Mouse (Mus musculus) lung, postnatal 0 days (tissue): Measurements from ENCODE around the gene Pip4k2a. TPM values are rescaled to one million over a fixed set of nuclear protein-coding genes. Genes with fewer than 3 reads are reported as not detected.
A peak's percentile ranks its signal among the peaks of the same experiment; 100 is the strongest.

Experiments
- ATAC-seq: fragments of 200-750 bp; cut with Nextera tagmentation; 2 replicates; pipeline ENCODE4 v1.8.0; 2017; ENCODE audit warnings: moderate library complexity
- DNase-seq: peaks from one replicate; pipeline ENCODE4 v3.0.0-alpha.2; 2016; ENCODE audit warnings: low spot score
- H3K27ac ChIP-seq: fragments of 300-500 bp; sonication (generic); 2 replicates; pipeline ENCODE4 v1.5.1; 2014; ENCODE audit warnings: antibody characterized with exemption, mild to moderate bottlenecking, low read length, mixed read lengths
- H3K27me3 ChIP-seq: fragments of 300-500 bp; sonication (generic); replicated peaks from 2 replicates; pipeline ENCODE4 v1.6.1; 2014; ENCODE audit warnings: low read length, mixed read lengths; ENCODE audit not compliant: insufficient read depth
- H3K36me3 ChIP-seq: fragments of 300-500 bp; sonication (generic); 2 replicates; pipeline ENCODE4 v1.6.1; 2014; ENCODE audit warnings: low read length, mixed read lengths; ENCODE audit not compliant: insufficient read depth
- H3K4me1 ChIP-seq: fragments of 300-500 bp; sonication (generic); 2 replicates; pipeline ENCODE4 v1.6.1; 2014; ENCODE audit warnings: antibody characterized with exemption, low read depth, low read length, mixed read lengths; ENCODE audit not compliant: insufficient read depth
- H3K4me2 ChIP-seq: fragments of 300-500 bp; sonication (generic); replicated peaks from 2 replicates; pipeline ENCODE4 v1.6.1; 2014; ENCODE audit warnings: low read depth, mild to moderate bottlenecking, low read length, moderate library complexity, mixed read lengths
- H3K4me3 ChIP-seq: fragments of 300-500 bp; sonication (generic); 2 replicates; pipeline ENCODE4 v1.5.1; 2014; ENCODE audit warnings: low read depth, low read length
- H3K9ac ChIP-seq: fragments of 300-500 bp; sonication (generic); replicated peaks from 2 replicates; pipeline ENCODE4 v1.6.1; 2014; ENCODE audit warnings: low read depth, mild to moderate bottlenecking
- H3K9me3 ChIP-seq: fragments of 300-500 bp; sonication (generic); 2 replicates; pipeline ENCODE4 v1.6.1; 2016; ENCODE audit warnings: low read length, mixed read lengths
- CTCF ChIP-seq: IDR thresholded peaks from 2 replicates; pipeline ENCODE4 v1.5.1; 2016; ENCODE audit warnings: antibody characterized with exemption, mild to moderate bottlenecking
- EP300 ChIP-seq: IDR thresholded peaks from 2 replicates; pipeline ENCODE4 v1.6.1; 2016; ENCODE audit warnings: antibody characterized with exemption, mild to moderate bottlenecking, control low read depth
- WGBS: fragments of 180-500 bp; shearing (Covaris S2); extraction: QIAGEN DNeasy Blood & Tissue Kit; methylation state at CpG from one replicate; pipeline ENCODE4 v1.1.7; 2014; 5-methylcytosine and 5-hydroxymethylcytosine counted together
- polyA plus RNA-seq: library from polyadenylated mRNA; unstranded; fragments of >200 nt; fragmentation: Nextera tagmentation; extraction: Ambion mirVana; gene quantifications from 2 replicates; pipeline ENCODE4 v1.2.1, GENCODE M21; 2015

Pip4k2a gene
- polyA plus RNA-seq, 1 experiment from 2014 or later: 5.0 TPM

DNA sequence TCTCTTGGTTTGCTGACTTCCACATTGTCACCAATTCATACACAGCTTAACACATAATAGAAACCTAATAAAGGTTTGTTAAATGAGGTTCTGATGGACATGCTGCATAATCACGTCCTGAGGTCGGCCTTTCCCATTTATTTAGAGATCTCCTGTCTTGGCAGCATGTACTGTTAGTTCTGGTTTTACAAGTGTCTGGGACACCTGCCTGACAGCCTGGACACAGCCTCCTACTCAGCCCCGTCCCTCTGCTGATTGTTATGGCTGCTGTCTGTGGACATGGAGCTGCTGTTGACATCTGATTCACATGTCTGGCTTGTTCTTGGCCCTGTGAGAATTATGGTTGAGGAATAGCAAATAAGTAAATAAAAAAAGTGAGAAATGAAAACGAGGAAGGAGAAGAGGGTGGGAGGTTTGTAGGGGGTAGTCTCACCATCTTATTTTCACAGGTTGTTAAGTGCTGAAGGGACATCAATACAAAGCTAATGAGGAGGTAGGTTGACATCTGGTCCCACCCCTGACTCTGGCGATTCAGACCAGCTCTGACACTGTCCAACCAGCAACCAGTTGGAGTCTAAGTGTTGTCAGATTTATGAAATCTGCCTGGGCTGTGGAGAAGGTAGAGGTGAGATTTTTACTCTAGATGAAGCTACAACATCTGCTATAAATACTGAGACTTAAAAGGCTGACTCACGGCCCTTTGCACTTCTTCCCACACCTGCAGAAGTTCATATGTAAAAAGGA is 166.7 kb downstream of the Pip4k2a start:
- Histone ChIP-seq H3K4me1 (no peaks in the 10 kb centered on the region), H3K27me3 (no peaks in the 10 kb centered on the region), H3K27ac (no peak overlapping the region), H3K9ac (no peak overlapping the region), H3K4me2 (no peak overlapping the region), H3K4me3 (no peak overlapping the region), H3K9me3 (no peaks in the 10 kb centered on the region), H3K36me3 (no peaks in the 10 kb centered on the region)
- peak; percentile 87 for ATAC-seq
- DNase-seq: peak; percentile 66
- TF ChIP-seq CTCF: no peak
- no peak for TF ChIP-seq EP300
- WGBS: 31% methylated on average over 6 of the region's 6 CpGs

DNA sequence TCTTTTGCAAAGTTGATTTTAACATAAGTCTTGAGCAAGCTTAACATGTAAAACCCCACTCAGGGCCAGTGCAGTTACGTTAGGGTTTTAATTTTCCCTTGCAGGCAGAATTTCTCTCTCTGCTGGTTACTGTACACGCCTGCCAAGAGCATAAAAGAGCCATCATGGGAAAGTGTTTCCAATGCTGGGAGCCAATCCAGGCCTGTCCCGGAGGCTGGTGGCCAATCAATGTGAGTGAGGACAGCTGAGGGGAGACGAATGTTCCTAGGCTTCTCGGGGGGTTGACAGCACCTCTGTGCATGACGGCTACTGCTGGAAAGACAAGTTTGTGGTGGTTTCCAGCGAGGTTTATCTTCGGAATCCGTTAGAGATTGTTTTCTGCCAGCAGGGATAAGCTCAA is 175.2 kb downstream of the Pip4k2a start:
- H3K27me3 ChIP-seq: no peaks in the 10 kb centered on the region
- H3K27ac ChIP-seq: no peak overlapping the region
- peak; percentile 24 for DNase-seq
- peak; percentile 47; the same call in 1 of the 2 replicates for ATAC-seq
- H3K4me2 ChIP-seq: no peak overlapping the region
- no peaks in the 10 kb centered on the region for H3K4me1 ChIP-seq
- WGBS: 38% methylated on average over 9 of the region's 9 CpGs
- no peak for TF ChIP-seq CTCF
- TF ChIP-seq EP300: no peak
- H3K9me3 ChIP-seq: no peaks in the 10 kb centered on the region
- H3K9ac ChIP-seq: no peak overlapping the region
- H3K36me3 ChIP-seq: no peaks in the 10 kb centered on the region
- no peak overlapping the region for H3K4me3 ChIP-seq

DNA sequence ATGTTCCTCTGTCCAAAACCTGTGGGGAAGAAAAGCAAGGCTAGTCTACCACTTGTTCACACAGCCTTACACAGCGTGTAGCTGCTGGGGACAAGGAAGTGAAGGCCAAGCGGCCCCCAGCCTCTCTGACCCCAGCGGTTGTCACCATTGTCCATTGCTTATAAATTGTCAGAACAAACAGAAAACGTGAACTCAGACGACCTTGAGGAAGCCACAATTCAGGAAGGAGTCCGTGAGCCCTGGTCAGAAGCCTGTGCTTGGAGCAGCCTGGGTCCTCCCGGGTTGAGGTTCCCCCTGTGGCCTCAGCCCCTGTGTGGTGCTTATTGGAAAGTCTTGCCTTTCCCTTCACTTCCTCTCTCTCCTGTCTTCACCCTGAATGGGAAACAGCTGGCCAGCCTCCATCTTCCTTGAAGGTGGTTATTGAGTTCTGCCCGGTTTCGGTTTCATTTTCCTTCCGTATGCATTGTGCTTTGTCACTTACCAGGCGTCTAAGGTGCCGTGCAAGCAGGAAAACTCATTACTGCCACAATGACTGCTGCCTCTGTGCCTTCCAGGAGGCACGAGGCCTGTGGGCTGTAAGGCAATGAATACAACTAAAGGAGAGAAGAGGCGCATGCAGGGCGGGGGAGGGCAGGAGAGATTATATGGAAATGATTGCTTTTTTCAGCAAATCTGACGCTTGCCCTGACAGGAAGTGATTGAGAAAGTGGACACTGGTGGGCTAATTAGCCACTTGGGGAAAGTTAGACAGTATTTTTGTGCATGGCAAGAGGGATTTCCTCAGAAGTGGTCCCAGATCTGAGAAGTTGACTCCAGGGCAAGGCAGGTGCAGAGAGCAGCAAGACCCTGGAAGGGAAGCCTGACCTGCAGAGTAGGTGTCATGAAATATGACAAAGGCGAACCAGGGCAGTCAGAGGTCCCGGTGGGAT is 176.2 kb downstream of the Pip4k2a start:
- no peaks in the 10 kb centered on the region for H3K4me1 ChIP-seq
- DNase-seq (peak; percentile 81), ATAC-seq (peak; percentile 79)
- H3K9ac ChIP-seq: no peak overlapping the region
- peak overlapping the region; percentile 48 for H3K27ac ChIP-seq
- H3K36me3 ChIP-seq: no peaks in the 10 kb centered on the region
- no peaks in the 10 kb centered on the region for H3K9me3 ChIP-seq
- 43% methylated on average over 18 of the region's 18 CpGs for WGBS
- peak overlapping the region; percentile 37 for H3K4me3 ChIP-seq
- no peak for TF ChIP-seq EP300
- TF ChIP-seq CTCF: no peak
- H3K4me2 ChIP-seq: peak overlapping the region; percentile 62
- H3K27me3 ChIP-seq: no peaks in the 10 kb centered on the region

DNA sequence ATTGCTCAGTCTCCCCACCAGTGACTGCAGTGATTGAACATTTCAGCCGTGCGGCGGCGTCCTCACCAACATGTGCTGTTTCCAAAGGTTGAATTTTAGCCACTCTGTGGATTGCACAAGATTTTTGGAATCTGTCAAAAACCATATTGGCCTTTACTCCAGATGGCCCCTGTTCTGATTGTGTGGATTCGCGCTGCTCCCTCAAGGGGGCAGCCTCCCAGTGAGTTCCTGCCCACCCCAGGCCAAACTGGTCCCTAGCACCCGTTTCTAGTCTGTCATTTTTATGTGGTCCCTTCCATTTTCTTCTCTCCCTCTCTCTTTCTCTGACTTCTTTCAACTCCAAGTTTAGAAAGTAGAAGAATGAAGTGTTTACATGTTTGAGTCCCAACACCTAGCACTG is 178.4 kb downstream of the Pip4k2a start:
- Histone ChIP-seq H3K27ac (no peak overlapping the region), H3K4me1 (no peaks in the 10 kb centered on the region), H3K36me3 (no peaks in the 10 kb centered on the region), H3K4me2 (no peak overlapping the region), H3K4me3 (no peak overlapping the region), H3K9ac (no peak overlapping the region), H3K27me3 (no peaks in the 10 kb centered on the region), H3K9me3 (no peaks in the 10 kb centered on the region)
- TF ChIP-seq CTCF: peak; percentile 42
- no peak for TF ChIP-seq EP300
- 74% methylated on average over 7 of the region's 7 CpGs for WGBS
- no peak for ATAC-seq
- DNase-seq: no peak

DNA sequence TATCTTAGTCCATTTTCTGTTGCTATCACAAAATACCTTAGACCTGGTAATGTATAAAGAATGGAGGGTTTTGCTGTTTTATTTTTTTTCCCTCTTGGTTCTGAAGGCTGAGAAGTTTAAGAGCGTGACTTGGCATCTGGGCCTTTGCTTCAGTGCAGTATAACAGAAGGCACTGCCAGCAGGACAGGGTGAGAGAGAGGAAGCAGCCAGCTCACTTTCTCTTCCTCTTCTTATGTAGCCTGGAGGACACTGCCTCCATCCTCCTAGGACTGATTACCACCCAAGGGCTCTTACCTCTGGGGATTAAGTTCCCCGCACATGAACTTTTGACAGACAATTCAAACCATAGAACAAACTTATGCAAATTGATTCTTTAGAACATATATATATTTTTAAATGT is 181.9 kb downstream of the Pip4k2a start:
- no peak overlapping the region for H3K4me2 ChIP-seq
- H3K4me3 ChIP-seq: no peak overlapping the region
- TF ChIP-seq CTCF (no peak), EP300 (no peak)
- no peaks in the 10 kb centered on the region for H3K9me3 ChIP-seq
- H3K27ac ChIP-seq: no peak overlapping the region
- no peak for ATAC-seq
- no peaks in the 10 kb centered on the region for H3K27me3 ChIP-seq
- no peaks in the 10 kb centered on the region for H3K4me1 ChIP-seq
- DNase-seq: no peak
- WGBS: 87% methylated on average over 2 of the region's 2 CpGs
- H3K9ac ChIP-seq: no peak overlapping the region
- no peaks in the 10 kb centered on the region for H3K36me3 ChIP-seq

DNA sequence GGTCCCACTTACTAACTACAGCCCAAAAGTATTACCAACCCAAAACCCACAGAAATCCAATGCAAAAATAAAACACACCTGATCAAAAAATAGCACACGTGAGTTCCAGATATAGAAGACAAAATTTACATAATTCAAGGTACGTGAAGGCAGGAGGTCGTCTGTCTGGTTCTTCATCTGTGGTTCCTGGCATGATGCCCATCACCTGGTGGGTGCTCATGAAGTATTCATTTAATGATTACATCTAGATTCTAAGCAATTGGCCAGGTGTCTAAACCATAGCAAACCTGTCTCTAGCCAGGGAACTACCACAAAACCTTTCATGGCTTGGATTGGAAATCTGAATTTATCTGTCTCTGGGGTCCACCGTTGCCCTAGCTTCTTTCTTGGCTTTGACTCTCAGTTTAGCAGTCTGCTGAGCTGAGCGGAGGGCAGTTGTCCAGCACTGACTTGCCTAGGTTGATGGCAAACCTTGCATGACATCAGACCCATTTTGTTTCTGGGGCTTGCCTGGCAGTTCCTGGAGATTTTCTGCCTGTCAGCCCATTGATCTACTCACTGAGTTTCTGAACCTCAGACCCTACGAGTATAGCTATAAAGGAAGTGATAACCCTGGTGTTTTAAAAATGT is 182.5 kb downstream of the Pip4k2a start:
- no peak overlapping the region for H3K4me3 ChIP-seq
- H3K4me2 ChIP-seq: no peak overlapping the region
- DNase-seq: no peak
- no peak overlapping the region for H3K9ac ChIP-seq
- no peak overlapping the region for H3K27ac ChIP-seq
- H3K4me1 ChIP-seq: no peaks in the 10 kb centered on the region
- H3K27me3 ChIP-seq: no peaks in the 10 kb centered on the region
- H3K9me3 ChIP-seq: no peaks in the 10 kb centered on the region
- no peak for TF ChIP-seq CTCF
- no peaks in the 10 kb centered on the region for H3K36me3 ChIP-seq
- 61% methylated on average over 6 of the region's 6 CpGs for WGBS
- no peak for ATAC-seq
